Mouse (Mus musculus) neutrophil, adult 65 days (primary cell): ENCODE results near the gene Zrsr1. TPM values are rescaled to one million over a fixed set of nuclear protein-coding genes. Genes with fewer than 3 reads are reported as not detected.

ENCODE experiments used
- total RNA-seq: library from RNA; stranded (reverse); gene quantifications from 2 replicates; pipeline ENCODE4 v1.2.4, GENCODE M21; 2023

Zrsr1 gene
- total RNA-seq: 21.2 and 26.3 TPM in 2 replicates

GRCm38 (mm10) chr11:22971835-22972709, at the start of gene Zrsr1:
Zrsr1 (plus strand) TSS chr11:22972005.

GRCm38 (mm10) chr11:22981984-22982757, 10.4 kb downstream of the Zrsr1 start, which contains the start of the genes Gm28048 and Commd1:
Gm28048 (minus strand) TSS chr11:22982090.
Commd1 (minus strand) TSS chr11:22982382.

DNA sequence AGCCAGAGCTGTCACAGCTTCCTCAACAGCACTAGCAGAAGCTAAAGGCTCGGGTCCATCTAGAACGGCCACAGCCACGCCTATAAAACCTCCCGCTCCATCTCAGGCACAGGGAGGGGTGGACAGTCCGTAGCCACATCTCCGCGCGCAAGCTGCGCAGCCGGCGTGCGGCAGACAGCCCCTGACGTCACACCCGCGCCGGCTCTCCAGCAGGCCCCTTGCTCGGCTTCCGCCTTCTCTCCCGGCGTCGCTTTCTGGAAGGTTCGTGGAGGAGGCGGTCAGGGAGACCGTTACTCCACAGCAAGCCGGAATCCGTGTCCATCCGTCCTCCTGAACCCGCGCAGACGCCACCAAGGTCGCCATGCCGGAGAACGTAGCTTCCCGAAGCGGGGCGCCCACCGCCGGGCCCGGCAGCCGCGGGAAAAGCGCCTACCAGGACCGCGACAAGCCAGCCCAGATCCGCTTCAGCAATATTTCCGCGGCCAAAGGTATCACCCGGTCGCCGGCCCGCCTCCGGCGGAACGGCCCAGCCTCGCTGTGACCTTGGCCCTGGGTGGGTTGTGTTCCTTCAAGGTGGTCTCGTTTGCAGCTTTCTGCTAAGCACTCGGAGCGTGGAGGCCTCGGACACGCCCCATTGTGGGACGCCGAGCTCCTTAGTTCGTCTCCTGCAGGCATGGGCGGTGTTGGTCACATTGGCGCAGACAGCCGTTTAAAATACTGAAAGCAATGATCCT, 18.8 kb downstream of the Zrsr1 start, which contains the start of gene Cct4:
Cct4 (plus strand) TSS at position 127 of the 734 bp plus-strand sequence.

GRCm38 (mm10) chr11:23007481-23008180, 35.8 kb downstream of the Zrsr1 start, which contains the start of gene Fam161a:
Fam161a (plus strand) TSS chr11:23007531.

Other genes with a start within 250 kb of the Zrsr1 start
- 54.6 and 55.2 TPM in 2 replicates for gene B3gnt2, start 111.0 kb upstream of the Zrsr1 start, total RNA-seq
- gene Gm28048, start 10.1 kb downstream of the Zrsr1 start, total RNA-seq: 22.1 and 23.7 TPM in 2 replicates
- 37.6 and 48.2 TPM in 2 replicates for gene Commd1, start 10.4 kb downstream of the Zrsr1 start, total RNA-seq
- gene Cct4, start 18.5 kb downstream of the Zrsr1 start, total RNA-seq: 106 and 116 TPM in 2 replicates
- 1.7 and 2.9 TPM in 2 replicates for gene Fam161a, start 35.5 kb downstream of the Zrsr1 start, total RNA-seq